Mouse (Mus musculus) limb, embryonic 15.5 days (tissue): ENCODE measurements around the gene Otulinl. TPM values are rescaled to one million over a fixed set of nuclear protein-coding genes. Genes with fewer than 3 reads are reported as not detected.

Source experiments
- ATAC-seq: fragments of 200-750 bp; cut with Nextera tagmentation; 2 replicates; pipeline ENCODE4 v1.8.0; 2017; ENCODE audit warnings: low read depth, moderate TSS enrichment; ENCODE audit not compliant: insufficient number of reproducible peaks, low FRiP score, low TSS enrichment
- H3K27ac ChIP-seq: fragments of 300-500 bp; sonication (generic); 2 replicates; pipeline ENCODE4 v1.5.1; 2015; ENCODE audit warnings: moderate library complexity, mild to moderate bottlenecking, inconsistent platforms
- H3K27me3 ChIP-seq: fragments of 300-500 bp; sonication (generic); 2 replicates; pipeline ENCODE4 v1.6.1; 2015; ENCODE audit warnings: inconsistent platforms
- H3K36me3 ChIP-seq: fragments of 300-500 bp; sonication (generic); 2 replicates; pipeline ENCODE4 v1.6.1; 2015; ENCODE audit warnings: inconsistent platforms
- H3K4me1 ChIP-seq: fragments of 300-500 bp; sonication (generic); 2 replicates; pipeline ENCODE4 v1.6.1; 2015; ENCODE audit warnings: inconsistent platforms
- H3K4me2 ChIP-seq: fragments of 300-500 bp; sonication (generic); 2 replicates; pipeline ENCODE4 v1.6.1; 2015; ENCODE audit warnings: mild to moderate bottlenecking, inconsistent platforms
- H3K4me3 ChIP-seq: fragments of 300-500 bp; sonication (generic); 2 replicates; pipeline ENCODE4 v1.5.1; 2015; ENCODE audit warnings: mild to moderate bottlenecking, inconsistent platforms
- H3K9ac ChIP-seq: fragments of 300-500 bp; sonication (generic); 2 replicates; pipeline ENCODE4 v1.6.1; 2015; ENCODE audit warnings: inconsistent platforms
- H3K9me3 ChIP-seq: fragments of 300-500 bp; sonication (generic); 2 replicates; pipeline ENCODE4 v1.6.1; 2016; ENCODE audit warnings: inconsistent platforms
- WGBS: fragments of 180-500 bp; shearing (Covaris S2); methylation state at CpG from one replicate; pipeline ENCODE4 v1.1.7; 2015; 5-methylcytosine and 5-hydroxymethylcytosine counted together
- polyA plus RNA-seq: library from polyadenylated mRNA; unstranded; fragments of >200 nt; fragmentation: Nextera tagmentation; extraction: Ambion mirVana; gene quantifications from 2 replicates; pipeline ENCODE4 v1.2.1, GENCODE M21; 2015

The Otulinl gene
- polyA plus RNA-seq, 1 experiment from 2014 or later = 32.5 TPM

- Histone ChIP-seq H3K4me3 (no peak overlapping the region), H3K36me3 (no peaks in the 10 kb centered on the region), H3K4me2 (no peak overlapping the region), H3K9me3 (no peaks in the 10 kb centered on the region), H3K9ac (no peak overlapping the region), H3K4me1 (0 out of 2 replicates have a peak, but pooled peaks cover 8% of the 10 kb centered on the region), H3K27me3 (no peaks in the 10 kb centered on the region), H3K27ac (no peak overlapping the region)
- ATAC-seq = no peak
- WGBS = 60% methylated on average over 9 of the region's 9 CpGs
Measured at GRCm38 (mm10) chr15:27676211-27676610, 5.2 kb downstream of the Otulinl start.

- Histone ChIP-seq H3K4me1 (no peaks in the 10 kb centered on the region), H3K9ac (no peak overlapping the region), H3K36me3 (no peaks in the 10 kb centered on the region), H3K9me3 (no peaks in the 10 kb centered on the region), H3K27ac (no peak overlapping the region), H3K27me3 (no peaks in the 10 kb centered on the region), H3K4me3 (no peak overlapping the region), H3K4me2 (no peak overlapping the region)
- WGBS = 82% methylated on average over 7 of the region's 7 CpGs
- no peak for ATAC-seq
Measured at GRCm38 (mm10) chr15:27675122-27675521, 6.3 kb downstream of the Otulinl start.

- no peak for ATAC-seq
- 68% methylated on average over 6 of the region's 6 CpGs for WGBS
- H3K27ac ChIP-seq = no peak overlapping the region
Measured at GRCm38 (mm10) chr15:27674041-27674440, 7.3 kb downstream of the Otulinl start.

GRCm38 (mm10) chr15:27673151-27673550 lies 8.2 kb downstream of the Otulinl start:
- 92% methylated on average over 6 of the region's 6 CpGs for WGBS
- H3K4me2 ChIP-seq = no peak overlapping the region
- H3K9me3 ChIP-seq = no peaks in the 10 kb centered on the region
- no peak for ATAC-seq
- no peak overlapping the region for H3K9ac ChIP-seq
- no peak overlapping the region for H3K4me3 ChIP-seq
- no peak overlapping the region for H3K27ac ChIP-seq
- H3K4me1 ChIP-seq = no peaks in the 10 kb centered on the region
- H3K27me3 ChIP-seq = no peaks in the 10 kb centered on the region
- H3K36me3 ChIP-seq = no peaks in the 10 kb centered on the region

More at GRCm38 (mm10) chr15:27674041-27674440, 7.3 kb downstream of the Otulinl start:
- Histone ChIP-seq H3K27me3 (no peaks in the 10 kb centered on the region), H3K36me3 (no peaks in the 10 kb centered on the region), H3K9me3 (no peaks in the 10 kb centered on the region), H3K4me1 (no peaks in the 10 kb centered on the region), H3K9ac (no peak overlapping the region), H3K4me2 (no peak overlapping the region), H3K4me3 (no peak overlapping the region)

- H3K9me3 ChIP-seq = no peaks in the 10 kb centered on the region
- no peaks in the 10 kb centered on the region for H3K4me1 ChIP-seq
- no peak overlapping the region for H3K4me2 ChIP-seq
- no peak overlapping the region for H3K4me3 ChIP-seq
- 57% methylated on average over 8 of the region's 8 CpGs for WGBS
- no peaks in the 10 kb centered on the region for H3K27me3 ChIP-seq
- no peak overlapping the region for H3K9ac ChIP-seq
- no peaks in the 10 kb centered on the region for H3K36me3 ChIP-seq
- no peak for ATAC-seq
- H3K27ac ChIP-seq = no peak overlapping the region
Measured at GRCm38 (mm10) chr15:27672259-27672658, 9.1 kb downstream of the Otulinl start.

- no peaks in the 10 kb centered on the region for H3K36me3 ChIP-seq
- H3K27me3 ChIP-seq = no peaks in the 10 kb centered on the region
- no peak overlapping the region for H3K4me2 ChIP-seq
- no peak overlapping the region for H3K27ac ChIP-seq
- no peak for ATAC-seq
- 88% methylated on average over 10 of the region's 10 CpGs for WGBS
- H3K9me3 ChIP-seq = no peaks in the 10 kb centered on the region
- no peaks in the 10 kb centered on the region for H3K4me1 ChIP-seq
- no peak overlapping the region for H3K9ac ChIP-seq
- no peak overlapping the region for H3K4me3 ChIP-seq
Measured at GRCm38 (mm10) chr15:27671612-27672245, 9.7 kb downstream of the Otulinl start.

- H3K4me2 ChIP-seq = no peak overlapping the region
- no peaks in the 10 kb centered on the region for H3K36me3 ChIP-seq
- ATAC-seq = no peak
- H3K27me3 ChIP-seq = no peaks in the 10 kb centered on the region
- H3K9me3 ChIP-seq = no peaks in the 10 kb centered on the region
- H3K9ac ChIP-seq = no peak overlapping the region
- no peaks in the 10 kb centered on the region for H3K4me1 ChIP-seq
- no peak overlapping the region for H3K27ac ChIP-seq
- no peak overlapping the region for H3K4me3 ChIP-seq
- 60% methylated on average over 8 of the region's 8 CpGs for WGBS
Measured at GRCm38 (mm10) chr15:27670708-27671107, 10.7 kb downstream of the Otulinl start.

- H3K36me3 ChIP-seq = no peaks in the 10 kb centered on the region
- ATAC-seq = no peak
- no peak overlapping the region for H3K4me2 ChIP-seq
- H3K9ac ChIP-seq = no peak overlapping the region
- WGBS = 83% methylated on average over 12 of the region's 12 CpGs
- H3K4me3 ChIP-seq = no peak overlapping the region
- H3K9me3 ChIP-seq = no peaks in the 10 kb centered on the region
- no peak overlapping the region for H3K27ac ChIP-seq
- 0 out of 2 replicates have a peak, but pooled peaks cover 5% of the 10 kb centered on the region for H3K4me1 ChIP-seq
- H3K27me3 ChIP-seq = no peaks in the 10 kb centered on the region
Measured at GRCm38 (mm10) chr15:27669931-27670411, 11.4 kb downstream of the Otulinl start.

GRCm38 (mm10) chr15:27669276-27669675 lies 12.1 kb downstream of the Otulinl start:
- ATAC-seq = no peak
- Histone ChIP-seq H3K27ac (no peak overlapping the region), H3K4me3 (no peak overlapping the region), H3K9me3 (no peaks in the 10 kb centered on the region), H3K4me1 (0 out of 2 replicates have a peak, but pooled peaks cover 5% of the 10 kb centered on the region), H3K36me3 (no peaks in the 10 kb centered on the region), H3K4me2 (no peak overlapping the region), H3K9ac (no peak overlapping the region), H3K27me3 (no peaks in the 10 kb centered on the region)
- WGBS = 56% methylated on average over 4 of the region's 4 CpGs

GRCm38 (mm10) chr15:27668557-27668956 lies 12.8 kb downstream of the Otulinl start:
- 87% methylated on average over 7 of the region's 7 CpGs for WGBS
- no peak overlapping the region for H3K4me2 ChIP-seq
- no peaks in the 10 kb centered on the region for H3K27me3 ChIP-seq
- 0 out of 2 replicates have a peak, but pooled peaks cover 5% of the 10 kb centered on the region for H3K4me1 ChIP-seq
- H3K27ac ChIP-seq = no peak overlapping the region
- H3K4me3 ChIP-seq = no peak overlapping the region
- no peaks in the 10 kb centered on the region for H3K9me3 ChIP-seq
- H3K36me3 ChIP-seq = no peaks in the 10 kb centered on the region
- no peak for ATAC-seq
- H3K9ac ChIP-seq = no peak overlapping the region

- Histone ChIP-seq H3K36me3 (no peaks in the 10 kb centered on the region), H3K4me2 (no peak overlapping the region), H3K9ac (no peak overlapping the region), H3K27me3 (no peaks in the 10 kb centered on the region), H3K27ac (no peak overlapping the region), H3K4me3 (no peak overlapping the region), H3K4me1 (0 out of 2 replicates have a peak, but pooled peaks cover 5% of the 10 kb centered on the region), H3K9me3 (no peaks in the 10 kb centered on the region)
- no peak for ATAC-seq
- 74% methylated on average over 9 of the region's 9 CpGs for WGBS
Measured at GRCm38 (mm10) chr15:27668001-27668461, 13.3 kb downstream of the Otulinl start.

GRCm38 (mm10) chr15:27666911-27667539 lies 14.4 kb downstream of the Otulinl start:
- Histone ChIP-seq H3K4me2 (no peak overlapping the region), H3K9ac (no peak overlapping the region), H3K36me3 (no peaks in the 10 kb centered on the region), H3K27me3 (no peaks in the 10 kb centered on the region), H3K4me1 (0 out of 2 replicates have a peak, but pooled peaks cover 5% of the 10 kb centered on the region), H3K27ac (no peak overlapping the region), H3K4me3 (no peak overlapping the region), H3K9me3 (no peaks in the 10 kb centered on the region)
- WGBS = 61% methylated on average over 9 of the region's 9 CpGs
- ATAC-seq = no peak
